Mouse (Mus musculus) lung, postnatal 0 days (tissue): ENCODE data around the gene Iqcn. TPM values are rescaled to one million over a fixed set of nuclear protein-coding genes. Genes with fewer than 3 reads are reported as not detected.
A peak's percentile ranks its signal among the peaks of the same experiment; 100 is the strongest.

Experiments used
- ATAC-seq: fragments of 200-750 bp; cut with Nextera tagmentation; 2 replicates; pipeline ENCODE4 v1.8.0; 2017; ENCODE audit warnings: moderate library complexity
- DNase-seq: peaks from one replicate; pipeline ENCODE4 v3.0.0-alpha.2; 2016; ENCODE audit warnings: low spot score
- H3K27ac ChIP-seq: fragments of 300-500 bp; sonication (generic); 2 replicates; pipeline ENCODE4 v1.5.1; 2014; ENCODE audit warnings: antibody characterized with exemption, mild to moderate bottlenecking, low read length, mixed read lengths
- H3K27me3 ChIP-seq: fragments of 300-500 bp; sonication (generic); replicated peaks from 2 replicates; pipeline ENCODE4 v1.6.1; 2014; ENCODE audit warnings: low read length, mixed read lengths; ENCODE audit not compliant: insufficient read depth
- H3K36me3 ChIP-seq: fragments of 300-500 bp; sonication (generic); 2 replicates; pipeline ENCODE4 v1.6.1; 2014; ENCODE audit warnings: low read length, mixed read lengths; ENCODE audit not compliant: insufficient read depth
- H3K4me1 ChIP-seq: fragments of 300-500 bp; sonication (generic); 2 replicates; pipeline ENCODE4 v1.6.1; 2014; ENCODE audit warnings: antibody characterized with exemption, low read depth, low read length, mixed read lengths; ENCODE audit not compliant: insufficient read depth
- H3K4me2 ChIP-seq: fragments of 300-500 bp; sonication (generic); replicated peaks from 2 replicates; pipeline ENCODE4 v1.6.1; 2014; ENCODE audit warnings: low read depth, mild to moderate bottlenecking, low read length, moderate library complexity, mixed read lengths
- H3K4me3 ChIP-seq: fragments of 300-500 bp; sonication (generic); 2 replicates; pipeline ENCODE4 v1.5.1; 2014; ENCODE audit warnings: low read depth, low read length
- H3K9ac ChIP-seq: fragments of 300-500 bp; sonication (generic); replicated peaks from 2 replicates; pipeline ENCODE4 v1.6.1; 2014; ENCODE audit warnings: low read depth, mild to moderate bottlenecking
- H3K9me3 ChIP-seq: fragments of 300-500 bp; sonication (generic); 2 replicates; pipeline ENCODE4 v1.6.1; 2016; ENCODE audit warnings: low read length, mixed read lengths
- CTCF ChIP-seq: IDR thresholded peaks from 2 replicates; pipeline ENCODE4 v1.5.1; 2016; ENCODE audit warnings: antibody characterized with exemption, mild to moderate bottlenecking
- EP300 ChIP-seq: IDR thresholded peaks from 2 replicates; pipeline ENCODE4 v1.6.1; 2016; ENCODE audit warnings: antibody characterized with exemption, mild to moderate bottlenecking, control low read depth
- WGBS: fragments of 180-500 bp; shearing (Covaris S2); extraction: QIAGEN DNeasy Blood & Tissue Kit; methylation state at CpG from one replicate; pipeline ENCODE4 v1.1.7; 2014; 5-methylcytosine and 5-hydroxymethylcytosine counted together
- polyA plus RNA-seq: library from polyadenylated mRNA; unstranded; fragments of >200 nt; fragmentation: Nextera tagmentation; extraction: Ambion mirVana; gene quantifications from 2 replicates; pipeline ENCODE4 v1.2.1, GENCODE M21; 2015

Iqcn gene
- polyA plus RNA-seq, 1 experiment from 2014 or later, result 0.07 TPM

GRCm38 (mm10) chr8:70667071-70667470, 36.2 kb upstream of the Iqcn start:
- no peaks in the 10 kb centered on the region for H3K9me3 ChIP-seq
- no peak overlapping the region for H3K9ac ChIP-seq
- no peak overlapping the region for H3K27ac ChIP-seq
- no peak overlapping the region for H3K4me3 ChIP-seq
- 41% methylated on average over 5 of the region's 5 CpGs for WGBS
- TF ChIP-seq EP300 (no peak), CTCF (no peak)
- no peaks in the 10 kb centered on the region for H3K36me3 ChIP-seq
- H3K27me3 ChIP-seq, result no peaks in the 10 kb centered on the region
- H3K4me1 ChIP-seq, result no peaks in the 10 kb centered on the region
- ATAC-seq, result peak; percentile 75
- DNase-seq, result peak; percentile 53
- no peak overlapping the region for H3K4me2 ChIP-seq

GRCm38 (mm10) chr8:70671615-70672324, 31.5 kb upstream of the Iqcn start:
- Histone ChIP-seq H3K4me2 (no peak overlapping the region), H3K27ac (0 out of 2 replicates have a peak overlapping the region, but pooled peaks have one; percentile 80), H3K36me3 (no peaks in the 10 kb centered on the region), H3K4me3 (no peak overlapping the region), H3K9ac (no peak overlapping the region), H3K9me3 (no peaks in the 10 kb centered on the region), H3K27me3 (no peaks in the 10 kb centered on the region), H3K4me1 (peaks cover 20% of the 10 kb centered on the region)
- TF ChIP-seq EP300 (no peak), CTCF (no peak)
- ATAC-seq (no peak), DNase-seq (peak; percentile 56)
- 63% methylated on average over 10 of the region's 10 CpGs for WGBS

- ATAC-seq, result no peak
- Histone ChIP-seq H3K4me3 (0 out of 2 replicates have a peak overlapping the region, but pooled peaks have one; percentile 23), H3K27me3 (no peaks in the 10 kb centered on the region), H3K9me3 (no peaks in the 10 kb centered on the region), H3K4me1 (peaks cover 20% of the 10 kb centered on the region), H3K9ac (peak overlapping the region; percentile 41), H3K27ac (peak overlapping the region; percentile 80), H3K36me3 (no peaks in the 10 kb centered on the region), H3K4me2 (peak overlapping the region; percentile 52)
- no peak for DNase-seq
- TF ChIP-seq CTCF (peak; percentile 26), EP300 (no peak)
- 36% methylated on average over 19 of the region's 19 CpGs for WGBS
Observed at GRCm38 (mm10) chr8:70672325-70673078, 30.8 kb upstream of the Iqcn start.

- peak; percentile 97 for ATAC-seq
- WGBS, result 2% methylated on average over 60 of the region's 60 CpGs
- TF ChIP-seq CTCF (peak; percentile 87), EP300 (peak; percentile 95)
Observed at GRCm38 (mm10) chr8:70673079-70673856, 30.0 kb upstream of the Iqcn start, which contains the start of gene Lsm4. Gene Lsm4 (plus strand): TSS chr8:70673248.

GRCm38 (mm10) chr8:70674109-70674508, 29.1 kb upstream of the Iqcn start:
- TF ChIP-seq CTCF, result no peak
- no peak for TF ChIP-seq EP300
- H3K36me3 ChIP-seq, result no peaks in the 10 kb centered on the region; the same call in 1 of the 2 replicates
- H3K9ac ChIP-seq, result no peak overlapping the region; the same call in 1 of the 2 replicates
- H3K9me3 ChIP-seq, result no peaks in the 10 kb centered on the region
- no peaks in the 10 kb centered on the region for H3K27me3 ChIP-seq
- H3K4me2 ChIP-seq, result peak overlapping the region; percentile 52
- 72% methylated on average over 3 of the region's 3 CpGs for WGBS
- DNase-seq (peak; percentile 19), ATAC-seq (no peak)
- 0 out of 2 replicates have a peak overlapping the region, but pooled peaks have one; percentile 62 for H3K4me3 ChIP-seq
- H3K4me1 ChIP-seq, result peaks cover 20% of the 10 kb centered on the region
- H3K27ac ChIP-seq, result peak overlapping the region; percentile 96

More at GRCm38 (mm10) chr8:70673079-70673856, 30.0 kb upstream of the Iqcn start, which contains the start of gene Lsm4:
- peak; percentile 100 for DNase-seq
- H3K4me1 ChIP-seq, result peaks cover 20% of the 10 kb centered on the region
- no peaks in the 10 kb centered on the region for H3K9me3 ChIP-seq
- H3K9ac ChIP-seq, result peak within 1 kb of the TSS; percentile 43
- no peaks in the 10 kb centered on the region for H3K27me3 ChIP-seq
- peak within 1 kb of the TSS; percentile 96 for H3K27ac ChIP-seq
- H3K4me2 ChIP-seq, result peak within 1 kb of the TSS; percentile 52
- H3K36me3 ChIP-seq, result no peaks in the 10 kb centered on the region; the same call in 1 of the 2 replicates
- peak within 1 kb of the TSS; percentile 62 for H3K4me3 ChIP-seq
